Mouse (Mus musculus): ENCODE measurements at regions not wholly inside any gene's neighbourhood (a gene's known extent, or its start where the extent isn't known, plus 50 kb on each side); places are given as distances from the start of the nearest gene placed in this dataset.

DNA sequence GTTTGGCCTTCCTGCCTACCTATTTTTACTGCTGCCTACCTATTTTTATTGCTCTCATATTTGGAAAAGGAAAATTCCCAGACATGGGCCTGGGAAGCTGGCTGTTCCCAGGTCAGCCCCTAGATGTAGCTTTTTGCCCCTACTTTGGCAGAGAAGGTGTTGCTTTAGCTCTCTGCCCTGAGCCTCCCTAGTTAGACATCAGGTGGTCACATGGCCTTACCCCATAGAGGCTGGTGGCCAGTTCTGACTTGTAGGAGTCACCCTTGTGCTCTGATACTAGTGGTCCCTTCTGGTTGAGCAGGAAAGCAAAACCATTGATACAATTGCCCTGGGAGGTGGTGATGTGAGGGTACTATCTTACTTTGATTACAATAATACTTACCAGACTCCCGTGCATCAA is 208.2 kb downstream of the Ttc32 start:
- H3K4me3 ChIP-seq: no peak overlapping the region
- whole genome bisulfite sequencing: 91% methylated on average over 1 of the region's 1 CpGs
- ATAC-seq (ENCODE audit: low FRiP score, low read depth): no peak

DNA sequence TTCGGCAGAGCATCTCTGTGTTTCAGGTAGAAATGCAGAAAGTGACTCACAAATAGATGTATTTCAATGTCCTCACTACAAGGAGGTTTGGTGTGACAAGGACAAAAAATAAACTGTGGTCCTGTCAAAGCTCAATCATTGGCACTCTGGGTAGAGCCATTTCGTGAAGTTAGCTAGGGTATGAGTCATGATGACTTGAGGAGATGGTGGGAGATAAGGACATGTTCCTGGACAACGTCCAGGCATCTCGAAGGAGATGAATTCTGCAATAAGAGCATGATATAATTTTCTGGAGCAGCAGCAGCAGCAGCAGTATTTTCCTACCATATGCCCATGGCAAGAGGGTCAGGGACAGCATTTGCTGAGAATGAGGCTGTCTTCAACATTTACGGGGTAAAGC is 217.7 kb downstream of the Ttc32 start:
- no peak overlapping the region for H3K27ac ChIP-seq (replicated peaks)
- no peaks in the 10 kb centered on the region for H3K4me1 ChIP-seq (replicated peaks)
- no peak overlapping the region for H3K4me3 ChIP-seq
- no peak overlapping the region for H3K9ac ChIP-seq
- WGBS: 89% methylated on average over 5 of the region's 5 CpGs
- no peaks in the 10 kb centered on the region for H3K9me3 ChIP-seq
- no peak overlapping the region for H3K4me2 ChIP-seq
- no peaks in the 10 kb centered on the region for H3K27me3 ChIP-seq
- no peaks in the 10 kb centered on the region for H3K36me3 ChIP-seq
- no peak for ATAC-seq (ENCODE audit: low FRiP score, low read depth)

More for the DNA sequence above, 208.2 kb downstream of the Ttc32 start:
- no peaks in the 10 kb centered on the region for H3K9me3 ChIP-seq
- H3K27ac ChIP-seq (replicated peaks): no peak overlapping the region
- H3K27me3 ChIP-seq: no peaks in the 10 kb centered on the region
- H3K36me3 ChIP-seq: no peaks in the 10 kb centered on the region
- no peak overlapping the region for H3K4me2 ChIP-seq
- H3K9ac ChIP-seq: no peak overlapping the region
- H3K4me1 ChIP-seq (replicated peaks): no peaks in the 10 kb centered on the region

GRCm38 (mm10) chr12:9251772-9252171 is 222.0 kb downstream of the Ttc32 start:
- Histone ChIP-seq H3K27me3 (no peaks in the 10 kb centered on the region), H3K9ac (no peak overlapping the region), H3K4me1 (replicated peaks) (peaks cover 5% of the 10 kb centered on the region; the same call in 1 of the 2 replicates), H3K4me3 (no peak overlapping the region), H3K4me2 (no peak overlapping the region), H3K36me3 (no peaks in the 10 kb centered on the region), H3K27ac (replicated peaks) (no peak overlapping the region), H3K9me3 (no peaks in the 10 kb centered on the region)
- 23% methylated on average over 5 of the region's 5 CpGs for whole genome bisulfite sequencing
- no peak for ATAC-seq (ENCODE audit: low FRiP score, low read depth)

GRCm38 (mm10) chr12:9253306-9254074 is 223.7 kb downstream of the Ttc32 start:
- Histone ChIP-seq H3K9ac (no peak overlapping the region), H3K27me3 (no peaks in the 10 kb centered on the region), H3K27ac (replicated peaks) (no peak overlapping the region), H3K9me3 (no peaks in the 10 kb centered on the region), H3K36me3 (no peaks in the 10 kb centered on the region), H3K4me2 (no peak overlapping the region), H3K4me3 (no peak overlapping the region), H3K4me1 (replicated peaks) (peaks cover 5% of the 10 kb centered on the region; the same call in 1 of the 2 replicates)
- WGBS: 43% methylated on average over 19 of the region's 19 CpGs
- no peak for ATAC-seq (ENCODE audit: low FRiP score, low read depth)

- no peak overlapping the region for H3K4me2 ChIP-seq
- WGBS: 44% methylated on average over 6 of the region's 6 CpGs
- no peak overlapping the region for H3K9ac ChIP-seq
- no peaks in the 10 kb centered on the region for H3K9me3 ChIP-seq
- H3K4me1 ChIP-seq (replicated peaks): peaks cover 5% of the 10 kb centered on the region; the same call in 1 of the 2 replicates
- H3K27ac ChIP-seq (replicated peaks): no peak overlapping the region
- no peaks in the 10 kb centered on the region for H3K36me3 ChIP-seq
- H3K4me3 ChIP-seq: no peak overlapping the region
- ATAC-seq (ENCODE audit: low FRiP score, low read depth): no peak
- H3K27me3 ChIP-seq: no peaks in the 10 kb centered on the region
These were observed 224.6 kb downstream of the Ttc32 start for GRCm38 (mm10) chr12:9254301-9254860.

DNA sequence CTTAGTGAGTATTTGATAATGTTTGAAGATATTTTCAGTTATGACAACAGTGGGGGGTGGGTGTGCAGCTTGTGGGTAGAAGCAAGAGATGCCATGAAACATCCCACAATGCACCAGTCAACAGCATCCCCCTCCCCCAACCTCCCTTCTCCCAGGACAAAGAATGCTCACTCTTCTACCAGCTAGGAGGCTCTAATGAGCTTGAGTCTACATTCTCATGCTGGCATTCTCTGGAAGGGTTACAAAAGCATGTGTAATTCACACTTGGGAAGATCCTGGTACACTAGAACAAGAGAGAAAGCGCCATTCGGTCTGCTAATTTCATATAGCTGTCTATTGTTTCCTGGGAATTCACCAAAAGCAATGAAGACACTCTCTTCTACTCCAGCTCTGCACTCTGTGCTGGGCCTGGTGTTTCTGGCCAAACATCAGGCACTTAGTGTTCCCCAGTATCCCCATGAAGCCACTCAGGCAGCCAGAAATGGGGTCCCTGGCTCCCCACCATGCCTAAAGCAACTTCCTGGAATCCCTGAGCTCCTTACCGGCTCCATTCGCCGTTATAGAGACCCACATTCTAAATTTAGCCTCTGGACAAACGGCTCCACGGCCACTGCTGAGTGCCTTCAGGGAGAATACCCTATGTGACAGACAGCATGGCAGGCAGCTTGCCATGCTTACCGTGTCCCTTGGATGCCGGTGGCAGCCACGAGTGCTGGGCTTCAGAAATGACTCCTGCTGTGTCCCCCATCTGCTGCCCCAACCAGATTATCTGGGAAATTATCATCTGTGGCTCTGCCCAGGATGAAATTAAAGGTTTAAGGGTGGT is 226.1 kb downstream of the Ttc32 start:
- 62% methylated on average over 10 of the region's 10 CpGs for WGBS
- H3K4me2 ChIP-seq: no peak overlapping the region
- no peak for ATAC-seq (ENCODE audit: low FRiP score, low read depth)
- no peaks in the 10 kb centered on the region for H3K9me3 ChIP-seq
- no peaks in the 10 kb centered on the region for H3K36me3 ChIP-seq
- H3K4me1 ChIP-seq (replicated peaks): peaks cover 5% of the 10 kb centered on the region; the same call in 1 of the 2 replicates
- H3K27ac ChIP-seq (replicated peaks): no peak overlapping the region
- no peak overlapping the region for H3K9ac ChIP-seq
- H3K4me3 ChIP-seq: no peak overlapping the region
- no peaks in the 10 kb centered on the region for H3K27me3 ChIP-seq

DNA sequence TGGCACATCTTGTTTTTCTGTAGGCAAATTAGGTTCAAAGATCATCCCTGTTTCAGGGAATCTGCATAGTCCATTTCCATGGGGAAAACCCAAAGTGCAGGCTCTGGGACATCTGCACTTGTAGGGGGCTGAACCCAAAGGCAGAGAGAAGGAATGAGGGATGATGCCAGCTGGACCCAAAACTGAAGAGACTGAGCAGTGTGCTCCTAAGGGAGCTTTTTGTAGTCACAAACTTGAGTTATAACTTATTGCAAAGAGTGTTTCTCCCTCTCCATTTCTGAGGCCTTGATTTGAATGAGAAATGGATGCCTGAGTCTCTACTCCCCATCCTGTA is 226.7 kb downstream of the Ttc32 start:
- Histone ChIP-seq H3K4me3 (no peak overlapping the region), H3K27ac (replicated peaks) (no peak overlapping the region), H3K4me1 (replicated peaks) (peaks cover 5% of the 10 kb centered on the region; the same call in 1 of the 2 replicates), H3K27me3 (no peaks in the 10 kb centered on the region), H3K36me3 (no peaks in the 10 kb centered on the region), H3K9me3 (no peaks in the 10 kb centered on the region), H3K9ac (no peak overlapping the region), H3K4me2 (no peak overlapping the region)
- no peak for ATAC-seq (ENCODE audit: low FRiP score, low read depth)

- H3K27ac ChIP-seq (replicated peaks): no peak overlapping the region
- peaks cover 5% of the 10 kb centered on the region; the same call in 1 of the 2 replicates for H3K4me1 ChIP-seq (replicated peaks)
- H3K4me3 ChIP-seq: no peak overlapping the region
- 67% methylated on average over 1 of the region's 1 CpGs for WGBS
- no peak overlapping the region for H3K4me2 ChIP-seq
- ATAC-seq (ENCODE audit: low FRiP score, low read depth): no peak
- H3K36me3 ChIP-seq: no peaks in the 10 kb centered on the region
- no peaks in the 10 kb centered on the region for H3K9me3 ChIP-seq
- no peak overlapping the region for H3K9ac ChIP-seq
- H3K27me3 ChIP-seq: no peaks in the 10 kb centered on the region
These were observed 228.4 kb downstream of the Ttc32 start for GRCm38 (mm10) chr12:9258221-9258620.

DNA sequence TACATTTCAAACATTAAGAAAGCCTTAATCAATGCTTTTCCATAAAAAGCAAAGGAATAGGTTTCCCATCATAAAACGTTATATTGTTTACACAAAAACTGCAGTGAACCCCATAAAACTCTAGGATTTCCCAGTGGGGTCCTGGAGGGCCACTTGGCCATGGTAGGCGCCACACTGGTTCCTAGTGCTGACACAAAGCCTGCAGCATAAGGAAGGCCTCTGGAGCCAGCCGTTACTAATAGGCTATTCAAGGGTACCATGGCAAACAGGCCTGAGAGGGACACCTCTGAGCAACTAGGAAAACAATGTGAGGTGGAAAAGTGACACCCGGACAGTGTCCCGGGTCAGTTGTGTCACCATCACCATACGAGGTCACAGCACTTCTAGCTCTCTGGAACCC is 231.9 kb downstream of the Ttc32 start:
- ATAC-seq (ENCODE audit: low FRiP score, low read depth): no peak
- no peaks in the 10 kb centered on the region for H3K9me3 ChIP-seq
- no peaks in the 10 kb centered on the region for H3K4me1 ChIP-seq (replicated peaks)
- no peaks in the 10 kb centered on the region for H3K27me3 ChIP-seq
- H3K4me3 ChIP-seq: no peak overlapping the region
- 37% methylated on average over 6 of the region's 6 CpGs for WGBS
- no peak overlapping the region for H3K9ac ChIP-seq
- H3K4me2 ChIP-seq: no peak overlapping the region
- H3K27ac ChIP-seq (replicated peaks): no peak overlapping the region
- no peaks in the 10 kb centered on the region for H3K36me3 ChIP-seq

DNA sequence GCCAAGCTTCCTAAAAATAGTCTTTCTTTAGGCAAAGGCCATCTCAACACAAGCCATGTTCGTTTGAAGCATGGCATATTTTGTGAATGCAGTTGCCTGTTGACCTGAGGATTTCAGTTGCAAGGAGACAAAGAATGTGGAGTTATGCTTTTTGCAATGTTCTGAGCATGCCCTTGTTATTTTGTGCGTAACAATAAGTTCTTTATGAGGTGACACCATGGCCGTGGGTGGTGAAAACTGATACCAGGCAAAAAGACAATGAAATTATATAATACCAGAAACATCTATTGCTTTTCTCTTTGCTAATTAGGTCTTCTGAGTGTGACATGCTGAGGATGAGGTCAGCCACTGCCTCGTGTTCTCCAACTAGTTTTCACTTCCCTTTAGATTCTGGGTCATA is 236.4 kb downstream of the Ttc32 start:
- H3K27me3 ChIP-seq: no peaks in the 10 kb centered on the region
- no peaks in the 10 kb centered on the region for H3K36me3 ChIP-seq
- no peak for ATAC-seq (ENCODE audit: low FRiP score, low read depth)
- H3K4me3 ChIP-seq: no peak overlapping the region
- no peak overlapping the region for H3K27ac ChIP-seq (replicated peaks)
- H3K4me2 ChIP-seq: no peak overlapping the region
- 78% methylated on average over 4 of the region's 4 CpGs for WGBS
- no peak overlapping the region for H3K9ac ChIP-seq
- no peaks in the 10 kb centered on the region for H3K9me3 ChIP-seq
- H3K4me1 ChIP-seq (replicated peaks): no peaks in the 10 kb centered on the region

DNA sequence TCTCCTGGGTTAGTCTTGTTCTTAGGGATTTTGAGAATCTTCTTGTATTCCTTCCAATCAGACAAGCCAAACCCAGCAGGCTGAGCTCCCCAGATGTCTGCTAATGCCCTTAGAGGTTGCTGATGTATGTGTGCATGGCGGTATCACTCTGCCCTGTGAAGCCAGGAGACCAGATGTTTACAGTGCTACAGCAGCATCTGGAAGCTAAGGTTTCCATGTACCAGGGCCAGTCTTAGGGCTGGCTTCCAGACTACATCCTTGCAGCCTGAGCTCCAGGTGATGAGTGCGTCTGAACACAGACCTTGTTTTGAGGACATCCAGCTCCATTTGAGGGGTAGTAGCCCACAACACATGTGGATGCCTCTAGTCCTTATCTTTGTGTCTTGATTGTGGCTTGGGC is 241.7 kb downstream of the Ttc32 start:
- H3K27me3 ChIP-seq: no peaks in the 10 kb centered on the region
- no peaks in the 10 kb centered on the region for H3K4me1 ChIP-seq (replicated peaks)
- ATAC-seq (ENCODE audit: low FRiP score, low read depth): no peak
- H3K36me3 ChIP-seq: no peaks in the 10 kb centered on the region
- no peak overlapping the region for H3K27ac ChIP-seq (replicated peaks)
- no peaks in the 10 kb centered on the region for H3K9me3 ChIP-seq
- 85% methylated on average over 2 of the region's 2 CpGs for WGBS
- no peak overlapping the region for H3K4me3 ChIP-seq
- no peak overlapping the region for H3K9ac ChIP-seq
- no peak overlapping the region for H3K4me2 ChIP-seq

DNA sequence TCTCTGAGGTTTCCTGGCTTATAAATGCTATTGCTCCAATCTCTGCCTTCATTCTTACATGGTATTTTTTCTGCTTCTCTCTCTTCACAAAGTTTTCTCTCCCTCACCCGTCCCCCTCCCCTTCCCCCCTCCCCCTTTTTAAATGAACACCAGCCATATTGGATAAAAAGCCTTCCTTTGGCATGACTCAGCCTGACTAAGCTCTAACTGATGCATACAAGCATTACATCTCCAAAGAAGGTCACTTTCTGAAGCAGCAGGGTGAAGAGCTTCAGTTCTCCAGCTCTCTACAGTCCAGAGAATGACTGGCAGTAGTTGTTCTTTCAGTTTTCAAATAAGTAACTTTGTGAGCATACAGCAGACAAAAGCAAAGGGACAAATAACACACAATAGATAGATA is 244.4 kb downstream of the Ttc32 start:
- Histone ChIP-seq H3K27me3 (no peaks in the 10 kb centered on the region), H3K4me3 (no peak overlapping the region), H3K4me2 (no peak overlapping the region), H3K4me1 (replicated peaks) (no peaks in the 10 kb centered on the region), H3K9me3 (no peaks in the 10 kb centered on the region), H3K36me3 (no peaks in the 10 kb centered on the region), H3K27ac (replicated peaks) (no peak overlapping the region), H3K9ac (no peak overlapping the region)
- 76% methylated on average over 1 of the region's 1 CpGs for WGBS
- no peak for ATAC-seq (ENCODE audit: low FRiP score, low read depth)

All from hindbrain, embryonic 15.5 days (tissue).